Mouse (Mus musculus) C2C12 (cell line): ENCODE measurements at regions not wholly inside any gene's neighbourhood (a gene's known extent, or its start where the extent isn't known, plus 50 kb on each side); places are given as distances from the start of the nearest gene placed in this dataset.

Source experiments
- H3K27me3 ChIP-seq: one replicate; pipeline ENCODE4 v1.6.1; 2011; ENCODE audit not compliant: control insufficient read depth, insufficient read depth, insufficient read length
- H3K36me3 ChIP-seq: one replicate; pipeline ENCODE4 v1.6.1; 2011; ENCODE audit not compliant: control insufficient read depth, insufficient read depth
- H3K4me3 ChIP-seq: one replicate; pipeline ENCODE4 v1.5.1; 2011; ENCODE audit warnings: mild to moderate bottlenecking, control low read depth; ENCODE audit not compliant: poor library complexity, insufficient read depth, severe bottlenecking
- H3K79me2 ChIP-seq: one replicate; pipeline ENCODE4 v1.6.1; 2011; ENCODE audit not compliant: control insufficient read depth, insufficient read depth
- H3K79me3 ChIP-seq: one replicate; pipeline ENCODE4 v1.6.1; 2011; ENCODE audit warnings: low read depth, control low read depth
- H3ac ChIP-seq: one replicate; pipeline ENCODE3; 2011; ENCODE audit warnings: low read depth; ENCODE audit not compliant: control insufficient read depth, insufficient read length
- CEBPB ChIP-seq: IDR thresholded peaks from one replicate; pipeline ENCODE4 v1.6.1; 2011; ENCODE audit warnings: low read depth, mild to moderate bottlenecking, control low read depth, moderate library complexity
- CTCF ChIP-seq: IDR thresholded peaks from one replicate; pipeline ENCODE4 v1.5.1; 2011; ENCODE audit not compliant: control insufficient read depth, insufficient read depth, insufficient read length
- FOSL1 ChIP-seq: IDR thresholded peaks from one replicate; pipeline ENCODE4 v1.8.0; 2011; ENCODE audit warnings: mild to moderate bottlenecking, low read length; ENCODE audit not compliant: poor library complexity, insufficient read depth, severe bottlenecking
- MAX ChIP-seq: IDR thresholded peaks from one replicate; pipeline ENCODE4 v1.6.1; 2011; ENCODE audit warnings: mild to moderate bottlenecking, control low read depth
- MYOD1 ChIP-seq: IDR thresholded peaks from one replicate; pipeline ENCODE4 v1.6.1; 2011; ENCODE audit warnings: low read depth; ENCODE audit not compliant: control insufficient read depth, insufficient read length
- MYOG ChIP-seq: IDR thresholded peaks from one replicate; pipeline ENCODE4 v1.6.1; 2011; ENCODE audit not compliant: control insufficient read depth, insufficient read length; ENCODE audit errors: extremely low read depth
- USF1 ChIP-seq: IDR thresholded peaks from one replicate; pipeline ENCODE4 v1.6.1; 2011; ENCODE audit warnings: low read depth, mild to moderate bottlenecking, control low read depth, moderate library complexity

DNA sequence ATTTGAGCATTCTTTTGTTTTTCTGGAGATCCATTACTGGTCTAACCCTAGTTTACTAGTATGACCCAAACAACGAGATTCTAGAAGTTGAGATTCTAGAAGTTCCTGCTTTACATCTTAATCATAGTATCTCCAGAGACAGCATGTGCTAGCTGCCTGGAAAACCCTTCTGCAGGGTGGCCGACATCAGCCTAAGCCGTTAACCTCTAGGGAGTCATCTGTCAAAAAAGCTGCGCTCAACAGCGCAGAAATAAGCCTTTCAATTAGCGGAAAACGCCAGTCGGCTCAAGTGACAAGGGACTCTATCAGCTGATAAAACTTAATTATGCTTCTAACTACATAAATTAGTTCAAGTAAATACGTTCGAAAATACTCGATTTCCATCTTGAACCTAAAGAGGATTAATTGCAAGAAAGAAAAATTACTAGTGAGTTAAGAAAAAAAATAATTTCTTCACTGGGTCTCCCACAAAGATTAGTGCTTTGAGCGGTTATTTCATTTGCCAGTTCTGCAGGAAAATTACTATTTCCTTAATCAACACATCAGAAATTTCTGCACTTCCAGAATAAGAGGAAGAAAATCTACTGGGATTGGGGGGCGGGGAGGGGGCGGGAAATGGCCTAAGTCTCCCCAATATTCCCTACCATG, 53.0 kb upstream of the Chd2 start:
- H3K79me2 ChIP-seq = no peaks in the 10 kb centered on the region
- H3K27me3 ChIP-seq = no peaks in the 10 kb centered on the region
- no peaks in the 10 kb centered on the region for H3K79me3 ChIP-seq
- TF ChIP-seq USF1 (no peak), MYOG (no peak), CTCF (no peak), MAX (no peak), MYOD1 (no peak), FOSL1 (no peak), CEBPB (no peak)
- peak overlapping the region; percentile 4 for H3ac ChIP-seq
- H3K4me3 ChIP-seq = peak overlapping the region; percentile 2
- H3K36me3 ChIP-seq = no peaks in the 10 kb centered on the region

- Histone ChIP-seq H3K36me3 (no peaks in the 10 kb centered on the region), H3K79me3 (no peaks in the 10 kb centered on the region), H3K79me2 (no peaks in the 10 kb centered on the region), H3ac (no peak overlapping the region), H3K27me3 (no peaks in the 10 kb centered on the region), H3K4me3 (peak overlapping the region; percentile 2)
- TF ChIP-seq MYOD1 = no peak
- no peak for TF ChIP-seq CEBPB
- no peak for TF ChIP-seq MAX
Measured at GRCm38 (mm10) chr7:73593645-73594385, 52.2 kb upstream of the Chd2 start.

DNA sequence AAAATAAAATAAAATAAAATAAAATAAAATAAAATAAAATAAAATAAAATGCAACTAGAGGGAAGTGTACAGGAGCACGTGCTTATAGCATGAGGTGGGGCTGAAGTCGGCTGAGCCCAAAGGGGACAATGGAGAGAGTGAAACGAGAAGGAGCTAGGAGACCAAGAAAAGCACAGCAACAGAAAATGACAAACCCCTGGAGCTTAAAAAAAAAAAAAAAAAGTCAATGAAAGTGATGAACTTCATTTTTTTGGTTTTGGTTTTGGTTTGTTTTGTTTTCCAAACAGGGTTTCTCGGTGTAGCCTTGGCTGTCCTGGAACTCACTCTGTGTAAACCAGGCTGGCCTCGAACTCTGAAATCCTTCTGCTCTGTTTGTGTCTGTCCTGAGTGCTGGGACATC, 51.2 kb upstream of the Chd2 start:
- TF ChIP-seq MAX (no peak), CEBPB (no peak), FOSL1 (no peak), USF1 (no peak), CTCF (no peak)
- Histone ChIP-seq H3ac (no peak overlapping the region), H3K79me2 (no peaks in the 10 kb centered on the region), H3K79me3 (no peaks in the 10 kb centered on the region), H3K36me3 (no peaks in the 10 kb centered on the region), H3K4me3 (no peak overlapping the region), H3K27me3 (no peaks in the 10 kb centered on the region)
